Mouse (Mus musculus) ES-Bruce4 (cell line): ENCODE data around the gene Cntn6.

Experiments used
- CTCF ChIP-seq: IDR thresholded peaks from one replicate; pipeline ENCODE4 v1.8.1; 2011; ENCODE audit warnings: low read depth, low read length
- EP300 ChIP-seq: IDR thresholded peaks from 2 replicates; pipeline ENCODE4 v1.6.1; 2011; ENCODE audit warnings: low read depth, low read length; ENCODE audit not compliant: insufficient read depth
- POLR2A ChIP-seq: IDR thresholded peaks from one replicate; pipeline ENCODE4 v1.8.1; 2011; ENCODE audit warnings: low read length; ENCODE audit not compliant: insufficient read depth

DNA sequence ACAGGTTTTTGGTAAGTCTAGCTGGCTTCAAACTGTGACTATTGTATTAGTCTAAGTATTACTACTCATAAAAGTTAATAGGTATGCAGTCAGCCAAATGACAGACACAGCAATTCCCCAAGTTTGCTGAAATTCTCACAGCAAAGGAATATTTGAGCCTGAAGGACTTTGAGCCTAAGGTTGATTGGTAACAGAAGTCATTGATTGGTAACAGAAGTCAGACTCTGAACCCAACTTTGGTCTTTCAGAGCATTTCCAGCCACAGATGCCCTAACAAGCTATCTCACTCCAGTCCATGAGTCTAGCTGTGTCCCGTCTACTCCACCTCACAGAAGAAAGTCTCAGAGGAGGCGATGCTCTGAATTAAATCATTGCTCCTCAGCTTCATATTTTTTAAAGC lies 176.1 kb downstream of the Cntn6 start:
- TF ChIP-seq POLR2A = no peak
- TF ChIP-seq CTCF = no peak
- TF ChIP-seq EP300 = no peak
